Mouse (Mus musculus) limb, embryonic 13.5 days (tissue): Measurements from ENCODE around the gene Polg. TPM values are rescaled to one million over a fixed set of nuclear protein-coding genes. Genes with fewer than 3 reads are reported as not detected.
A peak's percentile ranks its signal among the peaks of the same experiment; 100 is the strongest.

Source experiments
- ATAC-seq: fragments of 200-750 bp; cut with Nextera tagmentation; 2 replicates; pipeline ENCODE4 v1.8.0; 2017; ENCODE audit warnings: low read depth, moderate number of reproducible peaks, moderate TSS enrichment; ENCODE audit not compliant: low FRiP score
- H3K27ac ChIP-seq: fragments of 300-500 bp; sonication (generic); 2 replicates; pipeline ENCODE4 v1.5.1; 2015; ENCODE audit warnings: inconsistent platforms, mild to moderate bottlenecking, moderate library complexity
- H3K27me3 ChIP-seq: fragments of 300-500 bp; sonication (generic); 2 replicates; pipeline ENCODE4 v1.6.1; 2015; ENCODE audit warnings: mild to moderate bottlenecking, inconsistent platforms
- H3K36me3 ChIP-seq: fragments of 300-500 bp; sonication (generic); 2 replicates; pipeline ENCODE4 v1.6.1; 2015; ENCODE audit warnings: inconsistent platforms, mild to moderate bottlenecking, moderate library complexity
- H3K4me1 ChIP-seq: fragments of 300-500 bp; sonication (generic); 2 replicates; pipeline ENCODE4 v1.6.1; 2015; ENCODE audit warnings: inconsistent platforms
- H3K4me2 ChIP-seq: fragments of 300-500 bp; sonication (generic); replicated peaks from 2 replicates; pipeline ENCODE4 v1.6.1; 2015; ENCODE audit warnings: inconsistent platforms, mild to moderate bottlenecking, moderate library complexity
- H3K4me3 ChIP-seq: fragments of 300-500 bp; sonication (generic); 2 replicates; pipeline ENCODE4 v1.5.1; 2015; ENCODE audit warnings: moderate library complexity, mild to moderate bottlenecking, inconsistent platforms
- H3K9ac ChIP-seq: fragments of 300-500 bp; sonication (generic); 2 replicates; pipeline ENCODE4 v1.6.1; 2015; ENCODE audit warnings: mild to moderate bottlenecking, inconsistent platforms
- H3K9me3 ChIP-seq: fragments of 300-500 bp; sonication (generic); 2 replicates; pipeline ENCODE4 v1.6.1; 2016; ENCODE audit warnings: inconsistent platforms
- WGBS: fragments of 180-500 bp; shearing (Covaris S2); methylation state at CpG from one replicate; pipeline ENCODE4 v1.1.7; 2015; 5-methylcytosine and 5-hydroxymethylcytosine counted together
- polyA plus RNA-seq: library from polyadenylated mRNA; unstranded; fragments of >200 nt; fragmentation: Nextera tagmentation; extraction: Ambion mirVana; gene quantifications from 2 replicates; pipeline ENCODE4 v1.2.1, GENCODE M21; 2015

Polg gene
- polyA plus RNA-seq, 1 experiment from 2014 or later = 35.3 TPM

DNA sequence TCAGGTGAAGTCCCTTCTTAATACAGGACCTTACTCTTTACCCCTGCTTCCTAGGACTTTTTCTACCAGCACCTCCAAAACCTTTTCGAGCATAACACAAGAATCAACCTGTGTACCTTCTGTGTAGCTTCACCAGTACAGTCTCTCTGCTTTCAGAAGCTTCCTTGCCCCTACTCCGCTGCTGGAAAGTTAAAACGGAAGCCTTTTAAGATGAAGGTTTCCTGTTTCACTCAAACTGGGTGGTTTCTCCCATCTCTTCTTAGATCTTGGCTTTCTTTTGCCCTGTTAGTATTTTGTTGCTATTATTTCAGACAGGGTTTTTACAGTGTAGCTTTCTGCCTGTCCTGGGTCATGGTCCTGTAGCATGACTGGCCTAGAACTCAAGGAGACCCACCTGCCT lies 18.7 kb downstream of the Polg start:
- no peak for ATAC-seq

DNA sequence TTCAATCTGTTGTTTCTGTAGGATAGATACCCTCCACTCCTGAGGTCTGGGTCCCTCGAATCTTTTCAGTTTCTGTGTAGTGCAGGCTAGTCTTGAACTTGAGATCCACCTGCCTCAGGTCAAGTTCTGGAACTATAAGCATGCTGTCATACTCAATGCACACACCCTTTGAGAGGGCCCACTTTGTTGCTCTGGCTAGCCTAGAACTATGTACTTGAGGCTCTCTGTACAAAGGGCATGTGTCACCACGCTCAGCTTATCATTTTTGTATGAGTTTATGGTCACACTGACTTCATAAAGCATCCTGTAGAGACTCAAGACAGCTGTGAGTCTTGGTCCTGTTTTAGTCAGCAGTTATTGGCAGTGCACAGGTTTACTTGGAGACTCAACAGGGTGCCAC lies 19.1 kb downstream of the Polg start:
- no peak for ATAC-seq
- Histone ChIP-seq H3K36me3 (peaks cover 87% of the 10 kb centered on the region), H3K4me2 (no peak overlapping the region), H3K27me3 (no peaks in the 10 kb centered on the region), H3K27ac (no peak overlapping the region), H3K9ac (no peak overlapping the region), H3K4me3 (no peak overlapping the region), H3K9me3 (0 out of 2 replicates have a peak, but pooled peaks cover 2% of the 10 kb centered on the region), H3K4me1 (no peaks in the 10 kb centered on the region)
- 91% methylated on average over 2 of the region's 2 CpGs for WGBS

More for the DNA sequence above, 18.7 kb downstream of the Polg start:
- no peaks in the 10 kb centered on the region for H3K4me1 ChIP-seq
- H3K9me3 ChIP-seq = no peaks in the 10 kb centered on the region
- no peaks in the 10 kb centered on the region for H3K27me3 ChIP-seq
- no peak overlapping the region for H3K27ac ChIP-seq
- H3K4me2 ChIP-seq = no peak overlapping the region
- no peak overlapping the region for H3K9ac ChIP-seq
- 90% methylated on average over 3 of the region's 3 CpGs for WGBS
- H3K4me3 ChIP-seq = no peak overlapping the region
- peaks cover 89% of the 10 kb centered on the region for H3K36me3 ChIP-seq

DNA sequence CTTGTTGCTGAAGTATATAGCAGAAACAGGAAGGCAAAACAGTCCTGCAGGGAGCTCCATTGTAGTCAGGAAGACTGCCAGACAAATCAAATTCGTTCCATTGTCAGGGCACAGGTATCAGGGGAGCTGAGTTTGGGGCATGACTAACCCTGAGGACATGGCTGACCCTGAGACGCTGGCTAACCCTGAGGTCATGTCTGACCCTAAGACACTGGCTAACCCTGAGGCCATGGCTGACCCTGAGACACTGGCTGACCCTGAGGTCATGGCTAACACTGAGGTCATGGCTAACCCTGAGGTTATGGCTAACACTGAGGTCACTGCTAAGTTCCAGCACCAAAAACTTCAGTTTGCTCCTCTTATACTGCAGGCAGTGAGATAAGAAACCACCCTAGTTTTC lies 26.1 kb downstream of the Polg start:
- Histone ChIP-seq H3K36me3 (peaks cover 22% of the 10 kb centered on the region), H3K27ac (no peak overlapping the region), H3K27me3 (no peaks in the 10 kb centered on the region), H3K9me3 (0 out of 2 replicates have a peak, but pooled peaks cover 3% of the 10 kb centered on the region), H3K9ac (no peak overlapping the region), H3K4me2 (no peak overlapping the region), H3K4me1 (no peaks in the 10 kb centered on the region), H3K4me3 (no peak overlapping the region)
- no peak for ATAC-seq
- WGBS = 72% methylated on average over 2 of the region's 2 CpGs

DNA sequence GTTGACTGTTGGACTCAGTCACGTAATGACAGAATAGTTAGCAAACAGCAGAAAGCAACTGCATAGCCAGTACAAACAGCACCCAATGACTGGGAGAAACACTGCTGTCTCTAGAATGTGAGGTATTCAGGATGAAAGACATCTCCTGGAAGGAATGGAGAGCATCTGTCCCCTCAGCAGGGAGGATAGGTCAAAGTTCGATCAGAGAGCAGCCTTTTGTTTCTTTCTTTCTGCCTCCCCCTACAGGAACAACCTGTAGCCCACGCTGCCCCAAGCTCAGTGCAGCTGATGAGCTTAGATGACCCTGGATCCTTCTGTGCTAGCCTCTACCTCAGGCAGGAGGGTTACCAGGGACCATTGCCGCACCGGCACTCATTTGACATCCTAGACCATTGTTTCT lies 37.9 kb downstream of the Polg start:
- no peak overlapping the region for H3K4me3 ChIP-seq
- no peaks in the 10 kb centered on the region for H3K27me3 ChIP-seq
- WGBS = 69% methylated on average over 5 of the region's 5 CpGs
- ATAC-seq = no peak
- H3K4me1 ChIP-seq = no peaks in the 10 kb centered on the region
- no peak overlapping the region for H3K4me2 ChIP-seq
- H3K36me3 ChIP-seq = peaks cover 4% of the 10 kb centered on the region
- H3K9me3 ChIP-seq = no peaks in the 10 kb centered on the region
- H3K9ac ChIP-seq = no peak overlapping the region
- H3K27ac ChIP-seq = no peak overlapping the region

DNA sequence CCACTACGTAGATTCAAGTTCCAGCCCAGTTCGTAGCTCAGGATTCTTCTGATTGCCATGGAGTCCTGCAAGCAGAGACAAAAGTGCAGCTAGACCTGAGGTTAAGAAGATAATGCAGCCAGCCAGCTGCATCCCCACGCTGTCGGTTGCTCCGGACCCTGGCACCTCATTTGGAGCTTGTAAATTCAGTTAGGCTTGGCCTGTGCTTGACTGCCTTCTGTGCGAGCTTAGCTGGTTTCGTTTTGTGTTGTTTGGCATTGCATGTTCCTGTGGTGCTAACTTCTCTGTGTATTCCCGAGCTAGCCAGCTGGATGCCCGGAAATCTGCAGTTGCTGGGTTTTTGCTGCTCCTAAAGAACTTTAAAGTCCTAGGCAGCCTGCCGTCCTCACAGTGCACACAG lies 40.4 kb downstream of the Polg start:
- no peak overlapping the region for H3K4me2 ChIP-seq
- ATAC-seq = no peak
- H3K36me3 ChIP-seq = peaks cover 3% of the 10 kb centered on the region
- WGBS = 62% methylated on average over 10 of the region's 10 CpGs
- H3K9ac ChIP-seq = peak overlapping the region; percentile 1; the same call in 1 of the 2 replicates
- H3K9me3 ChIP-seq = no peaks in the 10 kb centered on the region
- H3K27ac ChIP-seq = no peak overlapping the region
- H3K27me3 ChIP-seq = no peaks in the 10 kb centered on the region
- no peaks in the 10 kb centered on the region for H3K4me1 ChIP-seq
- no peak overlapping the region for H3K4me3 ChIP-seq

DNA sequence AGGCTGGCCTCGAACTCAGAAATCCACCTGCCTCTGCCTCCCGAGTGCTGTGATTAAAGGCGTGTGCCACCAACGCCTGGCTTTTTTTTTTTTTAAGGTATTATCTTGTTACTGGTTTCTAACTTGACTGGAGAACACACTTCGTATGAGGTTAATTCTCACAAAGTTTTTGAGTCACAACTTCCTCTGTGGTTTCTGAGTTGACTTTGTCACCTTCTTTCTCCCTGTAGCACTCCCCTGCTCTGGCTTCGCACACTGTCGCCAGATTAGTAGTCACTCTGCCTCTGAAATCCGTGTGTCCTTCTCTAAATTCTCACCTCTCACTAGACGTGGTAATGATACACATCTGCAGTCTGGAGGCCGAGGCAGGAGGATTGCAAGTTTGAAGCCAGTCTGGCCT lies 43.3 kb downstream of the Polg start:
- Histone ChIP-seq H3K4me1 (no peaks in the 10 kb centered on the region), H3K27me3 (no peaks in the 10 kb centered on the region), H3K36me3 (peaks cover 3% of the 10 kb centered on the region), H3K27ac (no peak overlapping the region), H3K9ac (no peak overlapping the region), H3K4me3 (no peak overlapping the region), H3K4me2 (no peak overlapping the region), H3K9me3 (no peaks in the 10 kb centered on the region)
- 92% methylated on average over 10 of the region's 10 CpGs for WGBS
- no peak for ATAC-seq

DNA sequence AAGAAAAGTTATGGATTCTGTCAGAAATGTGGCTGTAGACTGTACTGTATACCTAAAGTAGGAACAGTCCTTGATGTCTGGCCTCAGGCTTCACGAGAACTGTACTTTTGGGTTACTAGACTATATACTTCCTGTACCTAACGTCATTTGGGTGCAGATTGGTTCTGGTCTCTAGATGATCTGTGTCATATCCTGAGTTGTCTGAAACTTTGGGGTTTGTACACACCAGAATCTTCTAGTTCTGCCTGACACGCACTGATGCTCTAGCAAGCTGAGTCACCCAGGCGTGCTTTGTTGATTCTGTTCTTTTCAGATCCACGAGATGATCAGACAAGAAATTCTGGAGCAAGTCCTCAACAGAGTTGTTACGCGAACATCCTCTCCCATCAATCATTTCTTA lies 46.2 kb downstream of the Polg start:
- Histone ChIP-seq H3K4me3 (no peak overlapping the region), H3K27me3 (no peaks in the 10 kb centered on the region), H3K4me1 (peaks cover 7% of the 10 kb centered on the region), H3K36me3 (peaks cover 3% of the 10 kb centered on the region), H3K27ac (no peak overlapping the region), H3K4me2 (no peak overlapping the region), H3K9me3 (no peaks in the 10 kb centered on the region), H3K9ac (no peak overlapping the region)
- 90% methylated on average over 7 of the region's 7 CpGs for WGBS
- ATAC-seq = no peak

DNA sequence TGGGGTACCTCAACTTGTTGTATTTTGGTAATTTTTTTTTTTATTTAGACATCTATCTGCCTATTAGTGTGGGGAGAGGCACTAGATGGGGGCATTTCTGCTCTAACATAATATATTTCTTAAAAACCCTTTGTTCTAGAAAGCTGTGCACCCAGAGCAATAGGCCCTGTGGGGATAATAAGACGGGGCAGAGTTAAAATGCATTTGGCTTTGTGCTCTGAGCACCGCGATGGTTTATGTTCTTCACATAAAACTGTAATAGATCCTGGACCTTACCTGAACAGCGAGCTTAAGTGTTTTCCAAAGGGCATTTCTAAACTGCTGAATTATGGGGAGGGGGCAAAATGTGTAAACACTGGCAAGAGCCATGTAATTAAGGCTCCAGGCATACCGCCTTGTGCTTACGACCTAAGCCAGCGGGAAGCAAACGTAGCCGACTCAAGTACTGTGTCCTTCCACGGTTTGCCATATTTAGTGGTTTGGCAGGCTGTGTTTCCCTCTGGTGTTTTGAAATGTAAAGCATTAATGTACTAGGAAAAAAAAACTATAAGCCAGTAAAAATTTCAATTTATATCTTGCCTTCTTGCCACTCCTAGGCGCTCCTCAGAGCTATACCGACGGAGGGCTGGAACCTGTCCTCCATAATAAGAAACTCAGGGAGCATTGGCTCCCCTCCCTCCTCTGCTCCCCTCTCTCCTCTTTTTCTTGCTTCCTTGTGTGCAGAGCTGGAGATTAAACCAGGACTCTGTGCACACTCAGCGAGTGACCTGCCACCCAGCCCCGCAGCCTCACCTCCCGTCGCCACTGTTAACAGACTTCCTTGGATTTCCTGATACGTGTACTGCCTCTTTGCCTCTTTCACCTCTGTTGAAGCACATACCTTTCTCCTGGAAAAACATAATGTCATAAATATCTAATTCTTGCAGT lies 51.5 kb downstream of the Polg start:
- no peaks in the 10 kb centered on the region for H3K36me3 ChIP-seq
- peaks cover 17% of the 10 kb centered on the region for H3K4me1 ChIP-seq
- ATAC-seq = peak; percentile 72
- H3K4me3 ChIP-seq = peak overlapping the region; percentile 11; the same call in 1 of the 2 replicates
- WGBS = 30% methylated on average over 18 of the region's 18 CpGs
- H3K9me3 ChIP-seq = no peaks in the 10 kb centered on the region
- no peaks in the 10 kb centered on the region for H3K27me3 ChIP-seq
- H3K9ac ChIP-seq = no peak overlapping the region; the same call in 1 of the 2 replicates
- H3K27ac ChIP-seq = peak overlapping the region; percentile 44; the same call in 1 of the 2 replicates
- peak overlapping the region; percentile 50 for H3K4me2 ChIP-seq

DNA sequence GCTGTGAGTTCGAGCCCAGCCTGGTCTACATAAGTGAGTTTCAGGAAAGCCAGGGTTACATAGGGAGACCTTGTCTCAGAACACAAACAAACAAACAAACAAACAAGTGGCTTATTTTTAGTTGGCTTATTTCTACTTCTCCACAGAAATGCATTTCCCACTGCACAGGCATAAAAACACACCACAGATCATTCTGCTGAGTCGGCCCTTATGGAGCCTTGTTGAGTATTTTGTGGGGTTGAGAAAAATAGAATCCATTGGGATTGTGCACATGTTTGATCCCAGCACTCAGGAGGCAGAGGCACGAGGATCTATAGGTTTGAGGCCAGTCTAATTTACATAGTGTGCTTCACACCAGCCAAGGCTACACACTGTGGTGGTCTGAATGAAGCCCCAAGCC lies 65.9 kb downstream of the Polg start:
- Histone ChIP-seq H3K4me1 (peaks cover 5% of the 10 kb centered on the region; the same call in 1 of the 2 replicates), H3K27me3 (no peaks in the 10 kb centered on the region), H3K9me3 (no peaks in the 10 kb centered on the region), H3K27ac (no peak overlapping the region), H3K36me3 (no peaks in the 10 kb centered on the region; the same call in 1 of the 2 replicates), H3K9ac (no peak overlapping the region), H3K4me2 (no peak overlapping the region), H3K4me3 (no peak overlapping the region)
- no peak for ATAC-seq
- WGBS = 87% methylated on average over 3 of the region's 3 CpGs

DNA sequence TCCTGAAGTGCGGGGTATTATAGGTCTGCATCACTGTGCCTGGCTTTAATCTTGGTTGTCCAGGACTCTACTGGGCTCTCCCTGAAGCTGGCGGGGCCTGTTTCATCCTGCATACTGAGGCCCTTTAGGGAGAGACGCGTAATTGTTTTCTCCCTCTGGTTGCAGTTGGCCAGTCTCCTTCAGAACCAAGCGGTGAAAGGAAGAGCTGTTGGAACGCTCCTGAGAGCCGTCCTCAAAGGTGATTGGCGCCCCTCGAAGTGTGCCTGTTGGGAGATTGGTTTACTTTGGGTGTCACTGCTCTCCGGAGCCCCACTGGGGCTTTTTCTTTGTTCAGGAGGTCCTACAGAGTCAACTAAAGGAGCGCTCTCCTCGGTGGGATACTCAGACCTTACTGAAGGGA lies 67.2 kb downstream of the Polg start:
- peaks cover 5% of the 10 kb centered on the region; the same call in 1 of the 2 replicates for H3K4me1 ChIP-seq
- H3K36me3 ChIP-seq = no peaks in the 10 kb centered on the region; the same call in 1 of the 2 replicates
- no peak overlapping the region for H3K27ac ChIP-seq
- H3K27me3 ChIP-seq = no peaks in the 10 kb centered on the region
- H3K4me3 ChIP-seq = no peak overlapping the region
- H3K4me2 ChIP-seq = no peak overlapping the region
- no peak for ATAC-seq
- no peak overlapping the region for H3K9ac ChIP-seq
- no peaks in the 10 kb centered on the region for H3K9me3 ChIP-seq
- WGBS = 81% methylated on average over 12 of the region's 12 CpGs

DNA sequence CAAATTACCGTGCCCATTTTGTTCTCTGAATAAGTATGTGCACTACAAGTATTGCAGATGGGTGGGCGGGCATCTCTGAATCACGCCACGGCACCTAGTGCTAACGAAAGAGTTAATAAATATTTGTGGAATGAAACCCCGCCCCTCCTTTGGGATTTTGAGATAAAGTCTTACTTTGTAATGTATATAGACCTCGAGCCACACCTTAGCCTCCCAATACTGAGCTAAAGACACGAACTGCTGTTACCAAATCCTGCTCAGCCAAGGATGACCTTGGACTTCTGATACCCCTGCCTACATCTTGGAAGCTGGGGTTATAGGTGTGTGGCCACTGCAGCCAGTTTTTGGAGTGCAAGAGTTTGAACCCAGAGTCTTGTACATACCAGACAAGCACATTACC lies 67.7 kb downstream of the Polg start:
- WGBS = 78% methylated on average over 8 of the region's 8 CpGs

DNA sequence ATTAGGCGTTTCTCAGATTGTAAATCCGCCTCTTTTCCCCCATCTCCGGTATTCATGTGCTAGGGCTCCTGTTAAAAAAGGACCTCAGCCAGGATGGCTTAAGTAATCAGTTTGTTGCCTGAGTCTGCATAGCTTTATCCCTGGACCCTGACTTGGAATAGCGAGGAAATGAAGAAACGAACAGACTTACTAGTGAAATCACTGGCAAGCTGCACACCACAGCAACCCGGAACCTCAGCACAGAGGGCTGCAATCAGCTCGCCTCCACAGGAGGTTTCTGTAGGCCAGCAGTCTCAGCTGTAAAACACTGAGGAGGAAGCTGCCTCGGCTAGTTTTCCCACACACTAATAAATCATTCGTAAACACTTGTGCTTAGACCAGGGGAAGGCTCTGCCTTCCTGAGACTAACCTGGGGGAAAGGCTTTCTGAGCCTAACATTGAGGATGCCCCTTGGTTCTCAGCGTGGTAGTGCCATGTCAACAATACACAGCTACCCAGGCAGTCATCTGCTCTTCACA lies 68.7 kb downstream of the Polg start:
- H3K4me1 ChIP-seq = peaks cover 12% of the 10 kb centered on the region
- H3K4me3 ChIP-seq = no peak overlapping the region
- H3K27me3 ChIP-seq = no peaks in the 10 kb centered on the region
- no peaks in the 10 kb centered on the region for H3K9me3 ChIP-seq
- peak overlapping the region; percentile 45; the same call in 1 of the 2 replicates for H3K9ac ChIP-seq
- no peak overlapping the region for H3K4me2 ChIP-seq
- 37% methylated on average over 10 of the region's 10 CpGs for WGBS
- no peak for ATAC-seq
- 0 out of 2 replicates have a peak overlapping the region, but pooled peaks have one; percentile 28 for H3K27ac ChIP-seq
- no peaks in the 10 kb centered on the region for H3K36me3 ChIP-seq

More for the DNA sequence above, 67.7 kb downstream of the Polg start:
- ATAC-seq = no peak
- H3K9me3 ChIP-seq = no peaks in the 10 kb centered on the region
- H3K4me2 ChIP-seq = no peak overlapping the region
- H3K4me1 ChIP-seq = peaks cover 5% of the 10 kb centered on the region; the same call in 1 of the 2 replicates
- no peak overlapping the region for H3K9ac ChIP-seq
- H3K27me3 ChIP-seq = no peaks in the 10 kb centered on the region
- H3K4me3 ChIP-seq = no peak overlapping the region
- H3K27ac ChIP-seq = no peak overlapping the region
- H3K36me3 ChIP-seq = no peaks in the 10 kb centered on the region; the same call in 1 of the 2 replicates
